Mouse (Mus musculus): Measurements from ENCODE around the gene Rwdd3. TPM values are rescaled to one million over a fixed set of nuclear protein-coding genes. Genes with fewer than 3 reads are reported as not detected.

Gene Rwdd3
- 2.3 and 3.7 TPM in 2 replicates for polyA plus RNA-seq (2012; rRNA removed; ENCODE audit: low replicate concordance)

GRCm38 (mm10) chr3:121171243-121171871 lies at the start of gene Rwdd3:
Rwdd3 (minus strand) TSS chr3:121171695.

Other genes starting within 250 kb of the Rwdd3 start
- 18.3 and 29.8 TPM in 2 replicates for gene Tmem56, start 111.4 kb upstream of the Rwdd3 start, polyA plus RNA-seq (2012; rRNA removed; ENCODE audit: low replicate concordance)
- gene Alg14, start 120.1 kb upstream of the Rwdd3 start, polyA plus RNA-seq (2012; rRNA removed; ENCODE audit: low replicate concordance): 16.0 and 32.7 TPM in 2 replicates

All from mammary gland, adult 2 months (tissue).